Mouse (Mus musculus) urinary bladder, postnatal 4 days (tissue): ENCODE data around the gene Ttc9b.
A peak's percentile ranks its signal among the peaks of the same experiment; 100 is the strongest.

ENCODE experiments used
- DNase-seq, 2 experiments: peaks; one replicate each; pipeline ENCODE4 v3.0.0; 2021 to 2022; ENCODE audit warnings: low spot score in 2 of 2

The Ttc9b gene

DNA sequence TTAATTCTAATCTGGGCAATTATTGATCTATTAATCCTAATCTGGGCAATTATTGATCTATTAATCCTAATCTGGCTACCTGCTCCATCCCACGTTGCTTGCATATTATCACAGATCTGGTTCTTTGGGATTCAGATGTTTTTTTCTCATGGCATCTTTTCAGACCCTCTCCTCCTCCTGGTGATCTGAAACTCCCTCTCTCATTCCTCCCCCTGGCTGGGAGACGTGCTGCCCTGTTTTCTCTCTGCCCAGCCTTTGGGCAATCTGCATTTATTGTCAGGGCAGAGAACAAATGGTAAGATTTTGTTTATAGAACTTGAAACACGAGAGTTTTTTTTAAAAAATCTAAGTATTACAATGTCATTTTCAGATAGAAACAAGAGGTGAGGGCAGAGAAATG lies 34.1 kb downstream of the Ttc9b start:
- DNase-seq = no peak

DNA sequence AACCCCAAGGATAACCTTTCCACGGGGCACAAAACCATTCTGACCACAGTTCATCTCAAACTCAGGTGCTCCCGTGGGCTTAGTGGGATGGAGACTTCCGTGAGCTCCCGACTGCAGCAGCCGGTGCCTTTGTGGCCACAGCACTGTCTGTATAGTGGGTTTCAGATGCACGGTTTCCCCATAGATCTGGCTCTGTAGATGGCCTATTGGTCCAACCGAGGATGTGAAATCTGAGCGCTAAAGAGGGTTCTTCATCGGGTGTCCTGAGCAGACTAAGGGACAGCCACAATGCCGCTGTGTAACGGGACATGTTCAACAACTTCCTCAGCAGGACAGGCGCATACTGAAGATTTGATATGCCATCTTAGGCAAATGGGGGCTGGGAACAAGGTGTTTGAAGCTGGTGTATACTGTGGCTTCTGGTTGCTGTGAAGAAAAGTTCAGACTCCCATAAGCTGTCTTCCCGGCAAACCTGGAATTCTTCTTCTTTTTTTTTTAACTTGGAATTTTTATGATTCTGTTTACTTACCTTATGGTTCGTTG lies 34.6 kb downstream of the Ttc9b start:
- no peak for DNase-seq

DNA sequence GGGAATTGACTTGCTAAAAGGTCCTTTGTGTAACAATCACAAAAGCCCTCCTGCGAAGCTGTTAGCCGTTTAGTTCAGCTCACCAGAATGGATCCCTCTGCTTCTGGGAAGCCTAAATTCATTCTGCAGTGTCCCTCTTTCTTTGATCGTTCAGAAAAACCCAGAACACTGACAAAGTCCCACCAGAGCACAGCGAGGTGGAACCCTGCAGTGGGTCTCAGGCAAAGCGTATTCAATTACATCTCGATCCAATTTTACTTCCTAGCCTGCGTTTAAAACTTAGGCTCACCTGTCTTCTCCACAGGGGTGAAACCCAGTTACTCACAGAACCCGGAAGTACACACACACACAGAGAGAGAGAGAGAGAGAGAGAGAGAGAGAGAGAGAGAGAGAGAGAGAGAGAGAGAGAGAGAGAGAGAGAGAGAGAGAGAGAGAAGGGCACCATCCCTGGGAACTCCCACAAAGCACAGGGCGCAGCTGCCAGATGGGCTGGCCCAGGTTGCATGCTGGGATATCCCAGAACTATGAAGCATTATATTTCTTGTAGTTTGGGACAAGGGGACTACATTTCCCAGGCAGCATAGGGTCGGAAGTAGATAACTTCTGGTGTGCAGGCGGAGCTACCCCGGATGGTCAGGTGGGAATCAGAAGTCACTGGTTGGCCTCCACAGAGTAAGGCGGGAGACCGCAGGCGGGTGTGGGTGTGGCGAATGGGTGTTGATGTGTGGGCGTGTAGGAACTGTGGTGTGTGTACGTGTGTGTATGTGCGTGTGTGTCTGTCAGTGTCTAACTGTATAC lies 35.3 kb downstream of the Ttc9b start, which contains the start of gene Zfp607b:
TSS of gene Zfp607b (plus strand) at position 526 of the 798 bp plus-strand sequence.
- peak; percentile 89 to 90 for DNase-seq

DNA sequence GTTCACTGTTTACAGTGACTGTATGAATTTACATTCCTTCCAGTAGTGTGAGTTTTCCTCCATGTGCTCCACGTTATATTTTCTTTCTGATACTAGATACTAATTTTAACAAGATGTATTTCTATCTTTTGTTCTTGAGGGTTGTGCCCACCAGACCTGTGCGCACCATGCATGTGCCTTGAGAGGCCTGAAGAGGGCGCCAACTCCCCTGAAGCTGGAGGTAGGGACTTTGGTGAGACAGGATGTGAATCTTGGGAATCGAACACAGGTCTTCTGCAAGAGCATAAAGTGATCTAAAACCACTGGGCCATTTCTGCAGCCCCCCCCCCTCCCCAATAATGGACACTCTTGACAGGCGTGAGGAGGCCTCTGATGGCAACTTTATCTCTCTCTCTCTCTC lies 37.4 kb downstream of the Ttc9b start:
- DNase-seq = no peak

DNA sequence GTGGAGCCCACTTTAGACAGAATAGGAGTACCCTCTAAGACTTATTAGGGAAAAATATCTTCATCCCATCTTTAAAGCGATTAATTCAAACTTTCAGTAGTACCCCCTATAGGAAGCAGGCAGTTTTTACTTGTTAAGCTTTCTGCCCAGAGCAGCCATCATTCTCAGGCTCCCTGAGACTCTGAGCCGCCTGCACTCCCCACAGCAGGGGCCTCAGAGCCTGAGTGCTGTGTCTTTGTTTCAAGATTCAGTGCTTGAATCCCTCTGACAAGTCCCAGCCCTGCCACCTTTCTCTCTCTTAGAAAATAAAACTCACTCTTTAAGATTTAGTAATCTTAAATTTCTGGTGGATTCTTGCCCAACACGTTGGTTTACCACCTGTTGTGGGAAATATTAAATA lies 43.0 kb downstream of the Ttc9b start:
- no peak for DNase-seq
